Mouse (Mus musculus): ENCODE measurements around the gene Spon1.
A peak's percentile ranks its signal among the peaks of the same experiment; 100 is the strongest.

The Spon1 gene

GRCm38 (mm10) chr7:113843150-113843549, 77.4 kb downstream of the Spon1 start:
- DNase-seq (ENCODE audit: low read depth) = no peak

- DNase-seq (ENCODE audit: low read depth) = no peak
Measured at GRCm38 (mm10) chr7:113845191-113845590, 79.4 kb downstream of the Spon1 start.

- DNase-seq (ENCODE audit: low read depth) = peak; percentile 17
Measured at GRCm38 (mm10) chr7:113846553-113846952, 80.8 kb downstream of the Spon1 start.

- DNase-seq (ENCODE audit: low read depth) = no peak
Measured at GRCm38 (mm10) chr7:113847041-113847819, 81.4 kb downstream of the Spon1 start.

- DNase-seq (ENCODE audit: low read depth) = no peak
Measured at GRCm38 (mm10) chr7:113850389-113850788, 84.6 kb downstream of the Spon1 start.

DNA sequence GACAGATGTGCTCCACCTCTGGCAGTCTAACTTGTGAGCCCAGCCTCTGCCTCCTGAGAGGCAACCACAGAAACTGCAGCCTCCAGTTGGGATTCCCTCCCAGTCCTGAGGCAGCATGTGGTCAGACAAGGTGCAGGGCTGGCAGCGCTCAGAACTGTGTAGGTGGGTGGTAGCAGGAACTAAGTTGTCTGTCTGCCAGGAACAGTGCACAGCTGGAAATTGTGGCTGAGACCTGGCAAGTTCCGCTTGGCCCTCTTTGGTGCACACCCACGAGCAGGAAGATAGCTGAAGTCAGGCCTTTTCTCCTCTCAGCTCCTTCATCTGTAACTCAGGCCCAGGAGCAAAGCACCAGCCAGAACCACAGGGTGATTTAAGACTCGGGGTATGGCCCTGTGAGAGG, 89.6 kb downstream of the Spon1 start:
- no peak for DNase-seq (ENCODE audit: low read depth)

- no peak for DNase-seq (ENCODE audit: low read depth)
Measured at GRCm38 (mm10) chr7:113856067-113856466, 90.3 kb downstream of the Spon1 start.

- DNase-seq (ENCODE audit: low read depth) = no peak
Measured at GRCm38 (mm10) chr7:113859480-113859881, 93.7 kb downstream of the Spon1 start.

- no peak for DNase-seq (ENCODE audit: low read depth)
Measured at GRCm38 (mm10) chr7:113861964-113862363, 96.2 kb downstream of the Spon1 start.

- DNase-seq (ENCODE audit: low read depth) = no peak
Measured at GRCm38 (mm10) chr7:113872846-113873245, 107.0 kb downstream of the Spon1 start.

DNA sequence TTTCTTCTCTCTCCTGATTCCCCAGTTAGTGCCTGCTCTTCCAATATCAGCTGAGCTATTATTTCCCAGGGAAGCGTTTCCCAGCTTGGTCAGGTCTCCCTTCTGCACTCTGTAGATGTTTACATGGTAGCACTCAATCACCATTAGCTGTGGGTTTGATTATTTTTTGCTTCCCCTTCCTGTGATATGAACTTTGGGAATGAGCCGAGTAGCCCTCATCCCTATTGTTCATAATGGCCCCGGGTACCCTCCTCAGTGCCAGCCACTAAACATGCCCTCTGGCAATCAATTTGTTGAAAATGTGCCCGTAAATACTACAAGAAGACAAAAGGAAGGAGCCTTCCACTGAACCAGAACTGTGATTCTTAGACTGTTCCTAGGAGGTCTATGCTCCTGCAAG, 111.7 kb downstream of the Spon1 start:
- DNase-seq (ENCODE audit: low read depth) = no peak

DNA sequence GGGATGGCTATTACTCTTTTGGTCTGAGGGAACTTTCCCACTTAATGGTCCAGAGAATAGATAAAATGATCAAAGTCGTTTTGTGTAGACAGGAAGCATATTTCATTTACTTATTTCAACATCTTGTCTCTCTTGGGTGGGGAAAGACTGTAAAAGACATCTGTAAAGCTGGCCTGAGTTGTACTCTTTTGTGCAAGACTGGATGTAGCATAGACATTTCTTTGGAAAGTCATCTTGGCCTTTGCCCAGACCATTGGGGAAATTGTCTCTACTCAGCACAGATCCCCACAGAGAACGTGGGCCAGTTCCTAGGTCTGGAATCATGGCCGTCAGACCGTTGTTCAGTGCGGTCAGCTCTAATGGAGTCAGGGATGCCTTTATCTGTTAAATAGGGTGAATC, 112.1 kb downstream of the Spon1 start:
- no peak for DNase-seq (ENCODE audit: low read depth)

DNA sequence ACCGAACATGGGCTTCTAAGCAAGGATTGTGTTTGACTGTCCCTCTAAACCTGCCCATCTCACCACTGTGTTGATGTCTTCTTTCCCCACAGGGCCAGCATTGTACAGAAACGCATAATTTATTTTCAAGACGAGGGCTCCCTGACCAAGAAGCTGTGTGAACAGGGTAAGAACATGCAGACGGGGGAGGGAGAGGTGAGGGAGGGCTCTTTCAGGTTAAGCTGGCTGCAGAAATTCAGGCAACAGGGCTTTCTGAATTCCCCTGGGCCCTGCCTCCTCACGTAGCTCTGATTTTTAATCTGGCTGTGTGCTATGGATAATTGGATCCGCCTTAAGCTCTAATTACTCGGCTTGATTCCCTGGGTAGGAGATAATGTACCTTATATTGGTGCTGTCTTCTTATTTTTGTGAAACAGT, 113.3 kb downstream of the Spon1 start:
- DNase-seq (ENCODE audit: low read depth) = no peak

GRCm38 (mm10) chr7:113880021-113880420, 114.2 kb downstream of the Spon1 start:
- DNase-seq (ENCODE audit: low read depth) = no peak

GRCm38 (mm10) chr7:113890782-113891181, 125.0 kb downstream of the Spon1 start:
- no peak for DNase-seq (ENCODE audit: low read depth)

DNA sequence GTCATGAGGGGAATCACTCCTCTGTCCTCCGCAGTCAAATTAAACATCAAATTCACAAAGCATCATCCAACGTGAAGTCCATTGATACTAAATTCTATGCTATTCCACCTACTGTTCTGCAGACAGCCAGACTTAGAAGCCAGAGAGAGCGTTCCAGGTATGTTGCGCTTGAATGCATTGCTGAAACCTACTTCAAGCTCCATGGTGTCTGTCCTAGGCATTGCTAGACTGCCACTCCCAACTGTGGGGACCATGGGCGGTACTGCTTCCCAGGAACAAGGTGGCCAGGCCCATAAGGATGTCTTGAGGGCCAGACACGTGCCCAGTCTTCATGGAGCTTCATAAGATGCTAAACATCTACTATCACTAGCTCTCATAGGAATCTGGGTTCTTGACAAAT, 125.7 kb downstream of the Spon1 start:
- DNase-seq (ENCODE audit: low read depth) = no peak

- no peak for DNase-seq (ENCODE audit: low read depth)
Measured at GRCm38 (mm10) chr7:113893944-113894662, 128.3 kb downstream of the Spon1 start.

DNA sequence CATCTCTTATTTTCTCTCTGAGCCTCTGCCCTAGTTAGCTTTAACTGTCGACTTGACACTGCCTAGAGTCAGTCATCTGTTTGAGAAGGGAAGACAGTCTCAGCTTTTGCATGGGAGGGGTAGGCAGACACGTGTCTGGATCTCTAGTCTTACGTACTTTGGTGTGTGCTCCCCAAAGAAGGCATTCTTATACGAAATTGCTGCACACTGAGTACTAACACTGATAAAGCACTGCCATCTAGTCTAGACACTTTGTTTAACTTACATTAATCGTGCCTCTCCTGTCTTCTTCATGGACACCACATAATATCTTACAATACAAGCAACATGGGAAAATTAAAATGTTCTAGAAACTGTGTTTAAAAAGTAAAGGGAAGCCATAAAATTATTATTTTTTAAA, 129.5 kb downstream of the Spon1 start:
- DNase-seq (ENCODE audit: low read depth) = no peak

- DNase-seq (ENCODE audit: low read depth) = no peak
Measured at GRCm38 (mm10) chr7:113898388-113898787, 132.6 kb downstream of the Spon1 start.

DNA sequence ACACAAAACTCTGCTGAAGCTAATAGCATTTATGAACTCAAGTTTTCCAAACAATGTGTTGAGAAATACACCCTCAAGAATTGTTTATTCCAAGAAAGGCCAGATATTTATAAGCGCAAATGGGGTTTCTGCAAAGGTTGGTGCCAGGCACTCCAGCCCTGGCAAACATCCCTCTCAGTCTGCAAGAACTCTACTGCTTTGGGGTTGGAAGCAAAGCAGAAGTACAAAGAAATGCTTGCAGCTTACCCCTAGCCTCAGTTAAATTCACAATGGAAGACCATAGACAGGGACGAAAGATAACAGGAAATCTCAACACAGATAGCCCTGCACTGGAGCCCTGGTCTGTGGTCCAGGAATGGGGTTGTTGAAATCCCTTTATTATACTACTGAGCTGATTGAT, 135.7 kb downstream of the Spon1 start:
- no peak for DNase-seq (ENCODE audit: low read depth)

GRCm38 (mm10) chr7:113901941-113902515, 136.2 kb downstream of the Spon1 start:
- no peak for DNase-seq (ENCODE audit: low read depth)

- DNase-seq (ENCODE audit: low read depth) = no peak
Measured at GRCm38 (mm10) chr7:113903127-113903827, 137.5 kb downstream of the Spon1 start.

DNA sequence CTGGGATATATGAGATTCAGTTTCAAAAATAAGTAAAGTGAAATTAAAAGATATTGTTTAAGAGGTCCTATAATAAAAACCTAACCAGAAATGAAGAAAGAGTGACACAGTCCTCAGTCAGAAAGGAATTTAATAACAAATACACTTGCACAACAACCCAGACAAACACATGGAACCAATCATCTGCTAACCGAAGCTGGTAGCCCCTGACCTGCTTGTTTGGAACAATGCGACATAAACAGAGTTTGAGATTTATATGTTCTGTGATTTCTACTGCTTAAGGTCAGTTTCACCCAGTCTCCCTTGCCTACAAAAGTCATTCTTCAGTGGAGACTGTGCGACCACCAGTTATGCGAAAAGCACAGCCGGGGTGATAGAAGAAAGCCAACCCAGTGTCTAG, 138.1 kb downstream of the Spon1 start:
- DNase-seq (ENCODE audit: low read depth) = no peak

Data from c-Kit-positive CD71-positive TER-119-negative erythroid progenitor cells, embryonic 14.5 days (primary cell).